Mouse (Mus musculus) stomach, embryonic 14.5 days (tissue): ENCODE results near the gene Gm21776. TPM values are rescaled to one million over a fixed set of nuclear protein-coding genes. Genes with fewer than 3 reads are reported as not detected.
"Not testable (repeated sequence)": the region's sequence is repeated elsewhere in the genome, so short reads cannot be mapped to it uniquely, and the experiment has no call there.

Experiments
- ATAC-seq: fragments of 200-750 bp; cut with Nextera tagmentation; 2 replicates; pipeline ENCODE4 v1.8.0; 2017; ENCODE audit warnings: low read depth, moderate TSS enrichment; ENCODE audit not compliant: insufficient number of reproducible peaks, insufficient read depth, low FRiP score
- H3K27ac ChIP-seq: fragments of 300-500 bp; sonication (generic); 2 replicates; pipeline ENCODE4 v1.5.1; 2014; ENCODE audit warnings: mild to moderate bottlenecking, low read length, moderate library complexity, mixed read lengths
- H3K27me3 ChIP-seq: fragments of 300-500 bp; sonication (generic); 2 replicates; pipeline ENCODE4 v1.6.1; 2014; ENCODE audit warnings: low read length, control low read depth, mixed read lengths; ENCODE audit not compliant: control insufficient read depth, insufficient read depth
- H3K36me3 ChIP-seq: fragments of 300-500 bp; sonication (generic); 2 replicates; pipeline ENCODE4 v1.6.1; 2014; ENCODE audit warnings: mild to moderate bottlenecking, control low read depth, low read length, moderate library complexity, mixed read lengths; ENCODE audit not compliant: control insufficient read depth, insufficient read depth
- H3K4me1 ChIP-seq: fragments of 300-500 bp; sonication (generic); 2 replicates; pipeline ENCODE4 v1.6.1; 2014; ENCODE audit warnings: low read length, control low read depth, mixed read lengths; ENCODE audit not compliant: control insufficient read depth, insufficient read depth
- H3K4me2 ChIP-seq: fragments of 300-500 bp; sonication (generic); replicated peaks from 2 replicates; pipeline ENCODE4 v1.6.1; 2014; ENCODE audit warnings: low read depth, low read length, control low read depth
- H3K4me3 ChIP-seq: fragments of 300-500 bp; sonication (generic); 2 replicates; pipeline ENCODE4 v1.5.1; 2014; ENCODE audit warnings: low read depth, low read length, control low read depth
- H3K9ac ChIP-seq: fragments of 300-500 bp; sonication (generic); replicated peaks from 2 replicates; pipeline ENCODE4 v1.6.1; 2014; ENCODE audit warnings: low read depth, mild to moderate bottlenecking, control low read depth, low read length, moderate library complexity, mixed read lengths
- H3K9me3 ChIP-seq: fragments of 300-500 bp; sonication (generic); 2 replicates; pipeline ENCODE4 v1.6.1; 2016; ENCODE audit warnings: low read depth, low read length, control low read depth; ENCODE audit not compliant: control insufficient read depth
- WGBS: fragments of 180-500 bp; shearing (Covaris S2); extraction: QIAGEN DNeasy Blood & Tissue Kit; methylation state at CpG from one replicate; pipeline ENCODE4 v1.1.7; 2014; 5-methylcytosine and 5-hydroxymethylcytosine counted together
- polyA plus RNA-seq: library from polyadenylated mRNA; unstranded; fragments of >200 nt; fragmentation: Nextera tagmentation; extraction: Ambion mirVana; gene quantifications from 2 replicates; pipeline ENCODE4 v1.2.1, GENCODE M21; 2014

Gene Gm21776
- not detected in 2 replicates for polyA plus RNA-seq

- H3K9ac ChIP-seq, H3K27me3 ChIP-seq, H3K9me3 ChIP-seq, H3K4me3 ChIP-seq, H3K4me2 ChIP-seq, ATAC-seq, H3K27ac ChIP-seq, H3K36me3 ChIP-seq, H3K4me1 ChIP-seq: not testable (repeated sequence)
- WGBS, result no CpG with 5 or more reads among the region's 3 CpGs
Observed at GRCm38 (mm10) chrY:76378362-76378761, at the start of gene Gm21776. Gene Gm21776, plus strand, starts transcription at chrY:76378662.
